Mouse (Mus musculus): ENCODE measurements around the gene Gm49396.

Gm49396 gene

GRCm38 (mm10) chr7:30614454-30614853, 51.3 kb downstream of the Gm49396 start:
- no peak for DNase-seq

GRCm38 (mm10) chr7:30615049-30615760, 52.1 kb downstream of the Gm49396 start:
- DNase-seq = no peak
